Mouse (Mus musculus) lung, adult 2 months (tissue): ENCODE data around the gene Tnfrsf13c. TPM values are rescaled to one million over a fixed set of nuclear protein-coding genes. Genes with fewer than 3 reads are reported as not detected.

Experiments
- DNase-seq: peaks from one replicate; pipeline ENCODE4 v3.0.0; 2022
- H3K4me1 ChIP-seq: fragments of 200-500 bp; 2 replicates; pipeline ENCODE4 v1.6.1; 2011; ENCODE audit warnings: low read length; ENCODE audit not compliant: control insufficient read depth, insufficient read depth
- H3K4me3 ChIP-seq: fragments of 200-500 bp; replicated peaks from 2 replicates; pipeline ENCODE3; 2011; ENCODE audit warnings: low read depth, mild to moderate bottlenecking, control low read depth, low read length; ENCODE audit errors: extremely low read depth
- CTCF ChIP-seq: fragments of 200-500 bp; IDR thresholded peaks from 2 replicates; pipeline ENCODE4 v1.5.1; 2011; ENCODE audit warnings: mild to moderate bottlenecking, low read length, control low read depth; ENCODE audit not compliant: insufficient read depth
- POLR2A ChIP-seq: fragments of 200-500 bp; IDR thresholded peaks from 2 replicates; pipeline ENCODE4 v1.6.1; 2011; ENCODE audit warnings: low read depth, mild to moderate bottlenecking, control low read depth, low read length, borderline replicate concordance; ENCODE audit errors: extremely low read depth
- WGBS: fragments of 180-500 bp; shearing (Covaris S2); methylation state at CpG from one replicate; pipeline ENCODE4 v1.1.7; 2018; 5-methylcytosine and 5-hydroxymethylcytosine counted together
- polyA plus RNA-seq: library from polyadenylated mRNA; depleted of rRNA; stranded (reverse); fragments of >200 nt; gene quantifications from 2 replicates; pipeline ENCODE4 v1.2.3, GENCODE M21; 2012

Tnfrsf13c gene
- polyA plus RNA-seq, 1 experiment, result 4.4 TPM

GRCm38 (mm10) chr15:82230098-82230611 is 6.0 kb upstream of the Tnfrsf13c start:
- no peak for DNase-seq
- 80% methylated on average over 6 of the region's 6 CpGs for WGBS
- Histone ChIP-seq H3K4me1 (no peaks in the 10 kb centered on the region), H3K4me3 (no peak overlapping the region)
- TF ChIP-seq POLR2A, result no peak
- no peak for TF ChIP-seq CTCF

GRCm38 (mm10) chr15:82229542-82230045 is 5.4 kb upstream of the Tnfrsf13c start:
- Histone ChIP-seq H3K4me3 (no peak overlapping the region), H3K4me1 (no peaks in the 10 kb centered on the region)
- 45% methylated on average over 11 of the region's 11 CpGs for WGBS
- DNase-seq, result no peak
- TF ChIP-seq POLR2A (no peak), CTCF (no peak)

- DNase-seq, result no peak
- Histone ChIP-seq H3K4me3 (no peak overlapping the region), H3K4me1 (no peaks in the 10 kb centered on the region)
- TF ChIP-seq POLR2A (no peak), CTCF (no peak)
- WGBS, result 81% methylated on average over 5 of the region's 5 CpGs
These were observed 1.6 kb upstream of the Tnfrsf13c start for GRCm38 (mm10) chr15:82225769-82226168.

DNA sequence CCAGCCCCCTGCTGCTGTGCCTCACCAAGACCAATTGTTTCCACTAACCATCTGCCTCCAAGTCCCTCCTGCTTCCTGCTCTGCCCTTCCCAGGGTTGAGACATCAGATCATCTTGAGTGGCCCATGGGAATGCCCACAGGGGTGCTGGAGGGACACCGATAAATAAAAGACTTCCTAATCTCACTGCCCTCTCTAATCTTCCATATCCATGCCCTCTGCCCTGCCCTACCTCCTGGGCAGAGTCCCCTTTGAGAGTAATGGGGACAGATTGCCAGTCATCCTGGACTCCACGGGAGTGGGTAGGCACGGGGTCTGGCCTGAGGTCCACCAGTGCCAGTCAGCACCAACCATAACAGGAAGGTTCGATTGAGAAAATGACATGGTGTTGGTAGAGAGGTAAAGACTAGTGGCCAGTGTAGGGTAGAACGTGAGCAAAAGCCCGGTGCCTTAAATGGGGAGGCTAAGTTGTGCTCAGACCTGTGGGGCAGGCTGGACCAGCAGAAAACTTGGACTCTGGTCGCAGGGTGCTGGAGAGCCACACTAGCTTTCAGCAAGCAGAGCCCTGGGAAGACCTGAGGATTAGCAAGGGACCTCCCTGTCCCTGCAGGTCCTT is 540 bp upstream of the Tnfrsf13c start:
- TF ChIP-seq POLR2A (no peak), CTCF (no peak)
- 32% methylated on average over 7 of the region's 7 CpGs for WGBS
- Histone ChIP-seq H3K4me1 (no peaks in the 10 kb centered on the region), H3K4me3 (no peak overlapping the region)
- no peak for DNase-seq

- no peak overlapping the region for H3K4me3 ChIP-seq
- TF ChIP-seq POLR2A (no peak), CTCF (no peak)
- no peak for DNase-seq
- 15% methylated on average over 7 of the region's 7 CpGs for WGBS
- no peaks in the 10 kb centered on the region for H3K4me1 ChIP-seq
These were observed 918 bp downstream of the Tnfrsf13c start for GRCm38 (mm10) chr15:82223251-82223650.

GRCm38 (mm10) chr15:82221104-82221860 is 2.9 kb downstream of the Tnfrsf13c start:
- DNase-seq, result no peak
- Histone ChIP-seq H3K4me1 (no peaks in the 10 kb centered on the region), H3K4me3 (no peak overlapping the region)
- no peak for TF ChIP-seq POLR2A
- no peak for TF ChIP-seq CTCF
- WGBS, result 72% methylated on average over 14 of the region's 14 CpGs

- TF ChIP-seq CTCF (no peak), POLR2A (no peak)
- no peaks in the 10 kb centered on the region for H3K4me1 ChIP-seq
- 72% methylated on average over 11 of the region's 12 CpGs for WGBS
- no peak for DNase-seq
- no peak overlapping the region for H3K4me3 ChIP-seq
These were observed 4.0 kb downstream of the Tnfrsf13c start for GRCm38 (mm10) chr15:82220003-82220675.

DNA sequence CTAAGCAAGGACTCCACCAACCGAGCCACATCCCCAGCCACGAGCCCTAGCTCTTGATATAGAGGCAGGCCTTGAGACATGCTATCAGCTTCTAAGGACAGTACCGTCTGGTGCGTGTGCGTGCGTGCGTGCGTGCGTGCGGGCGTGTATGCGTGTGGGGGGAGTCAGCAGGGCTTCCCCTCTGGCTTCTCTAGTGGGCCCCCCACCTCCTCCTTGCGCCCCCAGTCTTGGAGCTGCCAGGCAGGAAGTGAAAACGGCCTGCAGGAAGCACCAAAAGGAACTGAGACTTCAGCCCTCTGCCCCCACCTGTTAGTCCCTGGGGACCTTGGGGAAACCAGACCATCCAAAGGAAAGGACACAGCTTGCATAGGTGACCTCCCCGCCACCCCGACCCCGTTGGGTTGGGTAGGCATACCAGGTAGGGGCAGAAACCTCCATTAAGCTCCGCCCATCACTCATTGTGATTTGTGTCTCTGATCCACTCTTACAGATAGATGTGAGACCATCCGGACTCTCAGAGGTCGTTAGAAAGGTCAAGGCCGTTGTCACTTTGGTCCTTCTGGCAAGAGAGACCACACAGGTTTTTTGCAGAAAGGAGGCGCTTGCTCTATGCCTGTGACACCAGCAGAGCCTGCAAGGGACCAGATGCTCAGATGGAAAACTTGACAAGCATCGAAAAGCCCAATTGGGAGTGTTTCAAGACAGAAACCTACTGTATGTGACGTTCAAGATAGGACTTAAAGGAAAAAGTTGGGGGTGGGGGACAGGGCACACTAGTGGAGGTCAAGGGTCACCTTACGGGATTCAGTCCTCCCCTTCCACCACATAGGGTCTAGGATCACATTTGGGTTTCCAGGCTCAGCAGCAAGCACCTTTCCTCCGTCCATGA is 5.1 kb downstream of the Tnfrsf13c start:
- no peak overlapping the region for H3K4me3 ChIP-seq
- WGBS, result 60% methylated on average over 26 of the region's 26 CpGs
- TF ChIP-seq CTCF, result no peak
- TF ChIP-seq POLR2A, result no peak
- no peaks in the 10 kb centered on the region for H3K4me1 ChIP-seq
- DNase-seq, result no peak
